Mouse (Mus musculus) spleen, adult 2 months (tissue): ENCODE measurements around the gene Olfr643. TPM values are rescaled to one million over a fixed set of nuclear protein-coding genes. Genes with fewer than 3 reads are reported as not detected.

Experiments
- DNase-seq, 2 experiments: peaks; one replicate each; pipeline versions ENCODE4 v3.0.0 to v3.0.0-alpha.2; 2012 to 2021; ENCODE audit warnings: low spot score in 2 of 2, low read depth in 1 of 2
- H3K27ac ChIP-seq: fragments of 200-500 bp; 2 replicates; pipeline ENCODE4 v1.5.1; 2012; ENCODE audit warnings: low read length, inconsistent platforms; ENCODE audit not compliant: insufficient read depth
- H3K27me3 ChIP-seq: fragments of 200-500 bp; 2 replicates; pipeline ENCODE4 v1.6.1; 2012; ENCODE audit warnings: mild to moderate bottlenecking, moderate library complexity, low read length, inconsistent platforms; ENCODE audit not compliant: control insufficient read depth, insufficient read depth
- H3K36me3 ChIP-seq: fragments of 200-500 bp; 2 replicates; pipeline ENCODE4 v1.6.1; 2012; ENCODE audit warnings: mild to moderate bottlenecking, low read length, inconsistent platforms; ENCODE audit not compliant: control insufficient read depth, insufficient read depth
- H3K4me1 ChIP-seq: fragments of 200-500 bp; 2 replicates; pipeline ENCODE4 v1.6.1; 2011; ENCODE audit warnings: inconsistent platforms; ENCODE audit not compliant: control insufficient read depth, insufficient read depth, insufficient read length
- H3K4me3 ChIP-seq: fragments of 200-500 bp; 2 replicates; pipeline ENCODE4 v1.5.1; 2011; ENCODE audit warnings: mild to moderate bottlenecking, inconsistent platforms; ENCODE audit not compliant: insufficient read depth, insufficient read length; ENCODE audit errors: extremely low read depth
- CTCF ChIP-seq: fragments of 200-500 bp; IDR thresholded peaks from 2 replicates; pipeline ENCODE4 v1.5.1; 2011; ENCODE audit warnings: mild to moderate bottlenecking, inconsistent platforms; ENCODE audit not compliant: insufficient read depth, insufficient read length, insufficient replicate concordance; ENCODE audit errors: extremely low read depth
- POLR2A ChIP-seq: fragments of 200-500 bp; IDR thresholded peaks from 2 replicates; pipeline ENCODE4 v1.6.1; 2011; ENCODE audit warnings: low read depth, low read length, inconsistent platforms
- WGBS: fragments of 180-500 bp; shearing (Covaris S2); methylation state at CpG from one replicate; pipeline ENCODE4 v1.1.7; 2018; 5-methylcytosine and 5-hydroxymethylcytosine counted together
- polyA plus RNA-seq: library from polyadenylated mRNA; depleted of rRNA; stranded (reverse); fragments of >200 nt; gene quantifications from 2 replicates; pipeline ENCODE4 v1.2.3, GENCODE M21; 2012; rRNA removed

Gene Olfr643
- not detected in 2 replicates for polyA plus RNA-seq

- H3K4me3 ChIP-seq: no peak within 1 kb of the TSS
- no peaks in the 10 kb centered on the region for H3K4me1 ChIP-seq
- H3K27ac ChIP-seq: no peak within 1 kb of the TSS
- no peaks in the 10 kb centered on the region for H3K27me3 ChIP-seq
- 92% methylated on average over 5 of the region's 5 CpGs for WGBS
- no peak for TF ChIP-seq CTCF
- TF ChIP-seq POLR2A: no peak
- no peaks in the 10 kb centered on the region for H3K36me3 ChIP-seq
- DNase-seq: no peak
Measured at GRCm38 (mm10) chr7:104137305-104137704, at the start of gene Olfr643. Gene Olfr643, minus strand, starts transcription at chr7:104137405.

DNA sequence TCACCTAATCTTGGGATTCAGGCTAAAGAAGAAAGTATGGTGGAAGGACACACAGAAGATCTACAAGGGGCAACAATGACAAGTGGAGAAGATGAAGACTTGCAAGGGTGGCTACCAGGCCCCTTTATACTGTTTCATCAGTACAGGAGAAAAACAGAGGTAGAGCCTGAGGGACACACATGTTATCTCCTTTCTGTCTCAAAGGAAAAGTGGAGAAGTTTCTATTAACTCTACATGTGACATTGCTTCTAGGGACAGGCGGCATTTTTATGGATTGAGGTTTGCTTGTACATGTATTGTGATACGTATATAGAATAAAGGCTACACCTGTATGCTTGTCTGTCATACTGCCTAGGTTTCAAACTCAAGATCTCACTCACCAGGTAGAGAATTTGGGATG is 46.1 kb upstream of the Olfr643 start, which contains the start of gene Olfr648:
TSS of gene Olfr648 (minus strand) at position 101 of the 400 bp plus-strand sequence.
- Histone ChIP-seq H3K27ac (no peak within 1 kb of the TSS), H3K27me3 (no peaks in the 10 kb centered on the region), H3K36me3 (no peaks in the 10 kb centered on the region), H3K4me3 (no peak within 1 kb of the TSS), H3K4me1 (no peaks in the 10 kb centered on the region)
- 90% methylated on average over 2 of the region's 2 CpGs for WGBS
- DNase-seq: no peak
- no peak for TF ChIP-seq POLR2A
- TF ChIP-seq CTCF: no peak

GRCm38 (mm10) chr7:104179074-104179473 is 41.9 kb upstream of the Olfr643 start:
- TF ChIP-seq POLR2A: no peak
- TF ChIP-seq CTCF: no peak
- no peak overlapping the region for H3K27ac ChIP-seq
- no peaks in the 10 kb centered on the region for H3K36me3 ChIP-seq
- no peak for DNase-seq
- H3K4me1 ChIP-seq: no peaks in the 10 kb centered on the region
- WGBS: 96% methylated on average over 1 of the region's 1 CpGs
- H3K27me3 ChIP-seq: no peaks in the 10 kb centered on the region
- H3K4me3 ChIP-seq: no peak overlapping the region

GRCm38 (mm10) chr7:104178422-104179054 is 41.3 kb upstream of the Olfr643 start:
- WGBS: 77% methylated on average over 5 of the region's 5 CpGs
- TF ChIP-seq POLR2A: no peak
- no peak for TF ChIP-seq CTCF
- no peaks in the 10 kb centered on the region for H3K4me1 ChIP-seq
- H3K36me3 ChIP-seq: no peaks in the 10 kb centered on the region
- no peak overlapping the region for H3K4me3 ChIP-seq
- H3K27ac ChIP-seq: no peak overlapping the region
- DNase-seq: no peak
- no peaks in the 10 kb centered on the region for H3K27me3 ChIP-seq

- Histone ChIP-seq H3K4me3 (no peak overlapping the region), H3K27ac (no peak overlapping the region), H3K27me3 (no peaks in the 10 kb centered on the region), H3K4me1 (no peaks in the 10 kb centered on the region), H3K36me3 (no peaks in the 10 kb centered on the region)
- WGBS: 44% methylated on average over 1 of the region's 1 CpGs
- DNase-seq: no peak
- TF ChIP-seq POLR2A: no peak
- TF ChIP-seq CTCF: no peak
Measured at GRCm38 (mm10) chr7:104175085-104175484, 37.9 kb upstream of the Olfr643 start.

DNA sequence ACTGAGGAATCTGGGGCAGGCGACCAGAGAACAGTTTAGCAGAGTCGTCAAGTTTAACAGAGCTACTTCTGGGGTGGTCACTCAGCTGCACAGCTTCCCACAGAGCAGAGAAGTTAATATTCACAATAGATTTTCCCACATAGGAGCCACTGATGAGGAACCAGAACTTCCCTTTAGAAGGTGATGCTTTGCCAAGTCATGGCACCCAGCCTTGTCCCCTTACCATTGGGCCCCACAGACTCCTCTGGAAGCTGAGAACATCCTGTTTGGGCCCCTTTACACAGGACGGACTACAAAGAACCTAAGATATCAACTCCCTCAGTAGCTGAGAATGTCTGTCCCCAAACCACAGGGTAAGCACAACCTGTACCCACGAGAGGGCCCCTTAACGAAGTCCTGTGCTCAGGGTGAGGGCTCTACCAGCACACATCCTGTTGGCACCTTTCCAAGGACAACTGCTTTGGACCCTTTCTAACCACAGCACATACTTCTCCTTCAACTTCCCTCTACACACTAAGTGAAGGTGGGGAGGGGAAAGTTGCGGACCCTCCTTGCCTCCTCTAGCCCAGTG is 32.5 kb upstream of the Olfr643 start:
- peak in 1 of 2 experiments; percentile 23 for DNase-seq
- Histone ChIP-seq H3K4me3 (no peak overlapping the region), H3K4me1 (peaks cover 5% of the 10 kb centered on the region; the same call in 1 of the 2 replicates), H3K36me3 (no peaks in the 10 kb centered on the region), H3K27me3 (no peaks in the 10 kb centered on the region), H3K27ac (no peak overlapping the region)
- TF ChIP-seq POLR2A (no peak), CTCF (no peak)
- 10% methylated on average over 6 of the region's 6 CpGs for WGBS

DNA sequence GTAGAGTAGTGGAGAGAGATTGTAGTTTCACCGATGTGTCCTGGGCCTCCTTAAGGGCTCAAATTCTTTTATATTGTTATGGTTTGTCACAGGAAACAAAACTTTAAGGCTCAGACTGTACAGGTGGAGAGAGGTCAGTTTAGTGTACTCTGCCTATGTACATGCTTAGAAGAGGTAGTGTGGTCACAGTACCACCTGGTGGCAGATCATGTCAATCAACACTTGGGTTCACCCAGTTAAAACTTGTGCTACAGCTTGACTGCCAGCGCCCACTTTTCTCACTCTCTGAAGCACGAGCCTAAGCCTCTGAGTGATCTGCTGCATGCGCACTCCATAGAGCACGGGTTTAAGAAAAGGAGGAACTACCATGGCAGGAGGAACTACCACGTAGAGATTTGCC is 29.9 kb upstream of the Olfr643 start:
- DNase-seq: no peak
- no peaks in the 10 kb centered on the region for H3K27me3 ChIP-seq
- WGBS: 19% methylated on average over 6 of the region's 6 CpGs
- H3K36me3 ChIP-seq: no peaks in the 10 kb centered on the region
- no peak overlapping the region for H3K27ac ChIP-seq
- TF ChIP-seq POLR2A (no peak), CTCF (no peak)
- no peak overlapping the region for H3K4me3 ChIP-seq
- peaks cover 5% of the 10 kb centered on the region; the same call in 1 of the 2 replicates for H3K4me1 ChIP-seq
